Mouse (Mus musculus): Measurements from ENCODE around the gene Gfm1. TPM values are rescaled to one million over a fixed set of nuclear protein-coding genes. Genes with fewer than 3 reads are reported as not detected.

Gene Gfm1
- 30.9 and 31.6 TPM in 2 replicates for polyA plus RNA-seq (2015; fragmentation: Nextera tagmentation; extraction: Ambion mirVana)

GRCm38 (mm10) chr3:67429999-67430380, at the start of gene Gfm1:
TSS of gene Gfm1 (plus strand) at chr3:67430096.
- Histone ChIP-seq H3K36me3 (peaks cover 31% of the 10 kb centered on the region), H3K9me3 (peaks cover 15% of the 10 kb centered on the region), H3K4me3 (peak within 1 kb of the TSS; percentile 79), H3K27me3 (no peaks in the 10 kb centered on the region), H3K27ac (replicated peaks) (peak within 1 kb of the TSS; percentile 9; the same call in 1 of the 2 replicates), H3K4me2 (peak within 1 kb of the TSS; percentile 93), H3K4me1 (replicated peaks) (peaks cover 10% of the 10 kb centered on the region), H3K9ac (peak within 1 kb of the TSS; percentile 83)
- under 1% methylated on average over 24 of the region's 24 CpGs for WGBS
- ATAC-seq (ENCODE audit: low read depth) = peak; percentile 96

DNA sequence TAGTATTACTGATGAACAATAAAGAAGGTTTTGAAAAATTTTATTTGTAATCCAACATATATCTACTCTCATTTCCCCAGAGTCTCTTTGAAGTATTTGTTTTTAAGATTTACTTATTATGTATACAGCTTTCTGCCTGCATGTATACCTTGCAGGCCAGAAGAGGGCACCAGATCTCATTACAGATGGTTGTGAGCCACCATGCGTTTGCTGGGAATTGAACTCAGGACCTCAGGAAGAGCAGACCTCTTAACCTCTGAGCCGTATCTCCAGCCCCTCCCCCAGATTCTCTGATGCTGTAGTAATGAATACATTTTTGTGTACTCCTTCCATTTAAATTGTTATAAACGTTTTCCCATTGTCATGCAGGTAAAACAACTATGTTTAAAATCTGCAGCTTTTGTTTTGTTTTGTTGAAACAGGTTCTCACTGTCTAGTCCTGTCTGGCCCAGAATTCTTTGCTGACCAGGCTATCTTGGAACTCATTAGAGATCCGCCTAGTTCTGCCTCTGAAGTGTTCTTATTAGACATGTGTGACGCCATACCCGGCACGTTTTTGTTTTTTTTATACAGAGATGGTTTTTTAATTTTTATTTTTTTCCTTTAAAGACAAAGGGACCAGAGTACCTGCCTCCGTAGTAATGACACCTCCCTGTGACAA, 428 bp upstream of the Gfm1 start:
- ATAC-seq (ENCODE audit: low read depth) = peak; percentile 76
- H3K9ac ChIP-seq = peak overlapping the region; percentile 83
- peaks cover 10% of the 10 kb centered on the region for H3K4me1 ChIP-seq (replicated peaks)
- no peak overlapping the region for H3K27ac ChIP-seq (replicated peaks)
- peak overlapping the region; percentile 93 for H3K4me2 ChIP-seq
- WGBS = 33% methylated on average over 8 of the region's 8 CpGs
- peaks cover 15% of the 10 kb centered on the region for H3K9me3 ChIP-seq
- peaks cover 28% of the 10 kb centered on the region for H3K36me3 ChIP-seq
- peak overlapping the region; percentile 79 for H3K4me3 ChIP-seq
- H3K27me3 ChIP-seq = no peaks in the 10 kb centered on the region

DNA sequence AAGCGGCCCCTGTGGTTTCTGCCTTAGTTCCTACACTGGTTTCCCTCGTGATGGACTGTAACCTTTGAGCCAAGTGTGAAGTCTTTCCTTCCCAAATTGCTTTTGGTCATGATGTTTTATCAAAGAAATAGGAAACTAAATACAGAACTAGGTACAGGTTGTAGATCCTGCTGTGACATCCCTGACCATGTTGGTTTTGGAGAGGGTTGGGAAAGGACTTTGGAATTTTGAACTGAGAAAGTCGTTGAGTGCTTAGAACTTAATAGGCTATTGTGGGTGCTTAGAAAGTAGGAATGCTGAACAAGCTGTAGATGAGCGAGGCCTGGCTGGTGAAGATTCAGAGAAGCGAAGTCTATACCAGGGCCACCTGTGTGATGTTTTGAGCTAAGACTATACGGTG, 4.1 kb downstream of the Gfm1 start:
- Histone ChIP-seq H3K4me2 (no peak overlapping the region), H3K9ac (no peak overlapping the region), H3K4me1 (replicated peaks) (peaks cover 10% of the 10 kb centered on the region), H3K27ac (replicated peaks) (no peak overlapping the region), H3K27me3 (no peaks in the 10 kb centered on the region), H3K9me3 (no peaks in the 10 kb centered on the region), H3K4me3 (no peak overlapping the region), H3K36me3 (peaks cover 65% of the 10 kb centered on the region)
- no peak for ATAC-seq (ENCODE audit: low read depth)
- 96% methylated on average over 6 of the region's 6 CpGs for WGBS

GRCm38 (mm10) chr3:67447143-67447542, 17.2 kb downstream of the Gfm1 start:
- ATAC-seq (ENCODE audit: low read depth) = no peak
- H3K27me3 ChIP-seq = no peaks in the 10 kb centered on the region
- H3K9me3 ChIP-seq = no peaks in the 10 kb centered on the region
- peaks cover 76% of the 10 kb centered on the region for H3K36me3 ChIP-seq
- WGBS = 86% methylated on average over 2 of the region's 2 CpGs
- no peak overlapping the region for H3K4me3 ChIP-seq
- H3K27ac ChIP-seq (replicated peaks) = no peak overlapping the region
- no peaks in the 10 kb centered on the region for H3K4me1 ChIP-seq (replicated peaks)
- H3K9ac ChIP-seq = no peak overlapping the region
- H3K4me2 ChIP-seq = no peak overlapping the region

- Histone ChIP-seq H3K9me3 (no peaks in the 10 kb centered on the region), H3K27ac (replicated peaks) (no peak overlapping the region), H3K9ac (no peak overlapping the region), H3K4me1 (replicated peaks) (no peaks in the 10 kb centered on the region), H3K4me3 (no peak overlapping the region), H3K4me2 (no peak overlapping the region), H3K36me3 (peaks cover 83% of the 10 kb centered on the region), H3K27me3 (no peaks in the 10 kb centered on the region)
- WGBS = 95% methylated on average over 21 of the region's 21 CpGs
- ATAC-seq (ENCODE audit: low read depth) = no peak
Measured at GRCm38 (mm10) chr3:67449660-67450059, 19.8 kb downstream of the Gfm1 start.

DNA sequence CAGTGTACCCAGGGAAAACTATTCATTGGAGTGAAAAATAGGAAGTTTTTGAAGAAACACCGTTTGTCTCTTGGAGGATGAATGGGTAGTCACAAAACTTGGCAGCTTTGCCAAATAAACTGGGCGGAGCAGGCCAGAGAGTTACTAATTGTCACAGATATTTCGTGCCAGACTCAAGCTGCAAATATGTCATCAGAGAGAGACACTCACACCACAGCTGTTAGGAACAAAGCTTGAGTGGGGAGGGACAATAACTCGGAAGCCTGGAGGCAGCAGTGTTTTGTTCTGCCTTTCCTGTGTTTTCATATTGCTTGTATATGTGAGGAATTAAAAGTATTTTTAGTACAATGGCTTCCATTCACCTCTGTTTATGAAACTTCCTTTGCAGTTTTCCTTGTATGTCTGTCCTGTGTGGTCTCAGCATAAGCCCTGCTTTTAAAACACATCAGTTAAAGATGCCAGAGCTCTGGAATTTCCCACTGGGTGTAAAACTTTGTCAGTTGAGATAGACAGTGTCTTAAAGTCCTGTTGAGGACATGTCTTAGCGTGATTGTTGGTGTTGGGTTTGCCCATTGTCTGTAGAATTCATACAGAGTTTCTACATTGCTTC, 20.8 kb downstream of the Gfm1 start:
- peaks cover 85% of the 10 kb centered on the region for H3K36me3 ChIP-seq
- no peak overlapping the region for H3K9ac ChIP-seq
- H3K4me3 ChIP-seq = no peak overlapping the region
- H3K9me3 ChIP-seq = no peaks in the 10 kb centered on the region
- H3K27me3 ChIP-seq = no peaks in the 10 kb centered on the region
- no peak overlapping the region for H3K27ac ChIP-seq (replicated peaks)
- H3K4me1 ChIP-seq (replicated peaks) = no peaks in the 10 kb centered on the region
- ATAC-seq (ENCODE audit: low read depth) = no peak
- H3K4me2 ChIP-seq = no peak overlapping the region
- whole genome bisulfite sequencing = 86% methylated on average over 5 of the region's 5 CpGs

GRCm38 (mm10) chr3:67459881-67460280, 30.0 kb downstream of the Gfm1 start:
- H3K36me3 ChIP-seq = peaks cover 51% of the 10 kb centered on the region
- no peaks in the 10 kb centered on the region for H3K9me3 ChIP-seq
- peak overlapping the region; percentile 87; the same call in 1 of the 2 replicates for H3K27ac ChIP-seq (replicated peaks)
- H3K4me2 ChIP-seq = no peak overlapping the region
- ATAC-seq (ENCODE audit: low read depth) = no peak
- peaks cover 28% of the 10 kb centered on the region for H3K4me1 ChIP-seq (replicated peaks)
- H3K9ac ChIP-seq = no peak overlapping the region
- WGBS = 45% methylated on average over 3 of the region's 3 CpGs
- no peaks in the 10 kb centered on the region for H3K27me3 ChIP-seq
- H3K4me3 ChIP-seq = no peak overlapping the region

DNA sequence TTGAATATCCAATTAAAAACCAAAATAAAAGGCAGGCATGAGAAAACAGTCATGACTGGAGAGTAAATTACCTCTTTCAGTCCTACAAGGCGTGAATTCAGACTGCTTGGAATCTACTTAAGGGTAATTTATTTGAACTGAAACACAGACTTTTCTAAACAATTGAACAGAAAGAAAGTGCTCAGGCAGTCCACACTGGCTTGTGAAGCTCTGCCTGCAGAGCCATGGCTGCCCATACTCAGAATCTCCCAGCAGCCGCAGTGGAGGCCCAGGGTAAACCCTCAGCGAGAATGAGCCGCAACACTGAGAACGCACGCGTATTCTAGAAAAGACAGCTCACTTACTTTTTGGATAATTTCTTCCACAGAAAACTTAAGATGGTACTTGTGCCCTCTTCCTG, 32.1 kb downstream of the Gfm1 start:
- Histone ChIP-seq H3K36me3 (peaks cover 33% of the 10 kb centered on the region), H3K4me2 (peak overlapping the region; percentile 87), H3K27me3 (no peaks in the 10 kb centered on the region), H3K4me3 (peak overlapping the region; percentile 54), H3K4me1 (replicated peaks) (peaks cover 28% of the 10 kb centered on the region), H3K27ac (replicated peaks) (peak overlapping the region; percentile 87), H3K9ac (peak overlapping the region; percentile 78; the same call in 1 of the 2 replicates), H3K9me3 (no peaks in the 10 kb centered on the region)
- ATAC-seq (ENCODE audit: low read depth) = peak; percentile 9
- 50% methylated on average over 7 of the region's 7 CpGs for WGBS

DNA sequence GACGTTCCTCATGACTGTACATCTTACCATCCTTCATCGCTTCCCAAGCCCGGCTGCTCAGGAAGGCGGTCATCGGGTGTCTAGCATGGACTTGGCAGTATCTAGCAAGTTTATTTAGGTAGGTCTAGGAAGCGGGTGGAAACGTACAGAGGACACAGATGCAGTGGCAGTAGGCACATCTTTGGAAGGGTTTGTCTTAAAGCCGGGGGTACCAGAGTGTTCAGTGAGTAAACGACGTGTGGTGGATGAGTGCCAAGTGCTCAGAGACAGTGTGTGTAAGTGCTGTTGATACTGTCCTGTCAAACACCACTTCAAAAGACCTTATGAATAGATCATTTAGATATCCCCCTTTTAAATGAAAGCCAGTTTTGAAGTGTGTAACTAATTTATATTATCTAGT, 32.7 kb downstream of the Gfm1 start:
- Histone ChIP-seq H3K27me3 (no peaks in the 10 kb centered on the region), H3K4me3 (peak overlapping the region; percentile 54), H3K9ac (peak overlapping the region; percentile 78), H3K36me3 (peaks cover 28% of the 10 kb centered on the region), H3K4me2 (peak overlapping the region; percentile 87), H3K27ac (replicated peaks) (peak overlapping the region; percentile 87), H3K9me3 (no peaks in the 10 kb centered on the region), H3K4me1 (replicated peaks) (peaks cover 28% of the 10 kb centered on the region)
- 40% methylated on average over 10 of the region's 10 CpGs for WGBS
- peak; percentile 23; the same call in 1 of the 2 replicates for ATAC-seq (ENCODE audit: low read depth)

DNA sequence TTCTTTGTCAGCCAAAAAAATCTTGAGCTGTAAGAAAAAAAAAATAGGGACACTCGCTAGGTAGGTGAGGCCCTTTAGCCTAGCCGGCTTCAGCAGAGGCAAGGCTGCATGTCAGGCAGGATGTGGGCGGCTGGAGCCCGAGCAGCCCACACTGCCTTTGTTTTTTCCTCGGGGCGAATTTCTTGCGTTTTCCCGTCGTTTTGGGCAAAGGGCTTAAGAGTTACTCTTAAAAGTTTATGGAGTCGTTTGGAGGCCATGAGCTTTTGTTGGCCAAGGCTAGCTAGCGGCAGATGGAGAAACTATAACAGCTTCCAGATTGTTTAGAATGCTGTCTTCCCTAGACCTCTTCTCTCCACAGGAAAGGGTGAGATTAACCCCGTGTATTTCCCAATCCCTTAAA, 33.1 kb downstream of the Gfm1 start:
- 4% methylated on average over 12 of the region's 12 CpGs for WGBS

GRCm38 (mm10) chr3:67463450-67464372, 33.8 kb downstream of the Gfm1 start, which contains the start of gene Lxn:
TSS of gene Lxn (minus strand) at chr3:67463926.
- Histone ChIP-seq H3K27ac (replicated peaks) (peak within 1 kb of the TSS; percentile 87), H3K4me1 (replicated peaks) (peaks cover 28% of the 10 kb centered on the region), H3K4me3 (peak within 1 kb of the TSS; percentile 54), H3K27me3 (no peaks in the 10 kb centered on the region), H3K4me2 (peak within 1 kb of the TSS; percentile 87), H3K9me3 (no peaks in the 10 kb centered on the region), H3K9ac (peak within 1 kb of the TSS; percentile 78), H3K36me3 (peaks cover 29% of the 10 kb centered on the region)
- ATAC-seq (ENCODE audit: low read depth) = peak; percentile 86
- 1% methylated on average over 43 of the region's 43 CpGs for WGBS

More for the DNA sequence above, 33.1 kb downstream of the Gfm1 start:
- Histone ChIP-seq H3K36me3 (peaks cover 29% of the 10 kb centered on the region), H3K9ac (peak overlapping the region; percentile 78), H3K4me3 (peak overlapping the region; percentile 54), H3K4me1 (replicated peaks) (peaks cover 28% of the 10 kb centered on the region), H3K4me2 (peak overlapping the region; percentile 87), H3K27ac (replicated peaks) (peak overlapping the region; percentile 87), H3K27me3 (no peaks in the 10 kb centered on the region), H3K9me3 (no peaks in the 10 kb centered on the region)
- no peak; the same call in 1 of the 2 replicates for ATAC-seq (ENCODE audit: low read depth)

DNA sequence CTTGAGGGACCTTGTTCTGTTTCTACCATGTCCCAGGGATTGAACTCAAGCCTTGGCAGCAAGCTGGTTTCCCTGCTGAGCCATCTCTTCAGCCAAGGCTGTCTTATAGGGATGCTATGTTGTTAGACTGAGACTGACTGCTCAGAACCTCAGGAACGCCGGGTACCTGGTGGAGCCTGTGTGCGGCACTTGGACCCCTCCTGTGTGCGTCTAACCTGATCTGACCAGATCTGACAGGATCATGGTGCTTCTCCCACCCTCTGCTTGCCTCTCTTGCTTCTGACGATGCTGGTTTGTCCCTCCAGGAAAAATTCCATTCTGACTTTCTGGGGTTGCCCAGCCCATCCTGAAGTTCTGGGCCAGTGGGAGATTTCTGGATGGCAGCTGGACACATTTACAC, 36.7 kb downstream of the Gfm1 start:
- 95% methylated on average over 5 of the region's 5 CpGs for WGBS
- Histone ChIP-seq H3K4me3 (no peak overlapping the region), H3K9ac (no peak overlapping the region), H3K27me3 (no peaks in the 10 kb centered on the region), H3K4me1 (replicated peaks) (peaks cover 23% of the 10 kb centered on the region), H3K27ac (replicated peaks) (no peak overlapping the region), H3K9me3 (no peaks in the 10 kb centered on the region), H3K36me3 (peaks cover 20% of the 10 kb centered on the region), H3K4me2 (no peak overlapping the region)
- ATAC-seq (ENCODE audit: low read depth) = no peak
